Mouse (Mus musculus) kidney, postnatal 0 days (tissue): Measurements from ENCODE around the gene Scn2b. TPM values are rescaled to one million over a fixed set of nuclear protein-coding genes. Genes with fewer than 3 reads are reported as not detected.
A peak's percentile ranks its signal among the peaks of the same experiment; 100 is the strongest.

Source experiments
- ATAC-seq: fragments of 200-750 bp; cut with Nextera tagmentation; replicated peaks from 2 replicates; pipeline ENCODE4 v1.8.0; 2017; ENCODE audit warnings: low read depth, moderate number of reproducible peaks, moderate TSS enrichment, moderate library complexity; ENCODE audit not compliant: low FRiP score
- DNase-seq: peaks from one replicate; pipeline ENCODE4 v3.0.0-alpha.2; 2016; ENCODE audit warnings: low spot score
- H3K27ac ChIP-seq: fragments of 300-500 bp; sonication (generic); 2 replicates; pipeline ENCODE4 v1.5.1; 2014; ENCODE audit warnings: mild to moderate bottlenecking
- H3K27me3 ChIP-seq: fragments of 300-500 bp; sonication (generic); 2 replicates; pipeline ENCODE4 v1.6.1; 2014; ENCODE audit warnings: low read length, mixed read lengths; ENCODE audit not compliant: insufficient read depth
- H3K36me3 ChIP-seq: fragments of 300-500 bp; sonication (generic); 2 replicates; pipeline ENCODE4 v1.6.1; 2014; ENCODE audit warnings: low read length, mixed read lengths; ENCODE audit not compliant: insufficient read depth
- H3K4me1 ChIP-seq: fragments of 300-500 bp; sonication (generic); replicated peaks from 2 replicates; pipeline ENCODE4 v1.6.1; 2014; ENCODE audit warnings: antibody characterized with exemption, low read length, mixed read lengths; ENCODE audit not compliant: insufficient read depth
- H3K4me2 ChIP-seq: fragments of 300-500 bp; sonication (generic); 2 replicates; pipeline ENCODE4 v1.6.1; 2014; ENCODE audit warnings: mild to moderate bottlenecking, low read length, moderate library complexity, mixed read lengths
- H3K4me3 ChIP-seq: fragments of 300-500 bp; sonication (generic); replicated peaks from 2 replicates; pipeline ENCODE4 v1.5.1; 2014; ENCODE audit warnings: low read depth, low read length
- H3K9ac ChIP-seq: fragments of 300-500 bp; sonication (generic); 2 replicates; pipeline ENCODE4 v1.6.1; 2014; ENCODE audit warnings: low read depth, low read length
- H3K9me3 ChIP-seq: fragments of 300-500 bp; sonication (generic); replicated peaks from 2 replicates; pipeline ENCODE4 v1.6.1; 2016; ENCODE audit warnings: low read length, inconsistent platforms, mixed read lengths
- CTCF ChIP-seq: IDR thresholded peaks from 2 replicates; pipeline ENCODE4 v1.5.1; 2016; ENCODE audit warnings: antibody characterized with exemption, low read depth, mild to moderate bottlenecking, moderate library complexity
- WGBS: fragments of 180-500 bp; shearing (Covaris S2); extraction: QIAGEN DNeasy Blood & Tissue Kit; methylation state at CpG from one replicate; pipeline ENCODE4 v1.1.7; 2014; 5-methylcytosine and 5-hydroxymethylcytosine counted together
- polyA plus RNA-seq: library from polyadenylated mRNA; unstranded; fragments of >200 nt; fragmentation: Nextera tagmentation; extraction: Ambion mirVana; gene quantifications from 2 replicates; pipeline ENCODE4 v1.2.1, GENCODE M21; 2015

Scn2b gene
- polyA plus RNA-seq, 1 experiment from 2014 or later = 2.4 TPM

GRCm38 (mm10) chr9:45085741-45086690 is 31.6 kb upstream of the Scn2b start:
- WGBS = 82% methylated on average over 12 of the region's 12 CpGs
- TF ChIP-seq CTCF = no peak
- Histone ChIP-seq H3K36me3 (no peaks in the 10 kb centered on the region), H3K27me3 (no peaks in the 10 kb centered on the region), H3K4me2 (no peak overlapping the region), H3K4me3 (no peak overlapping the region), H3K9ac (no peak overlapping the region), H3K9me3 (no peaks in the 10 kb centered on the region), H3K4me1 (no peaks in the 10 kb centered on the region), H3K27ac (no peak overlapping the region)
- DNase-seq = no peak
- no peak for ATAC-seq

DNA sequence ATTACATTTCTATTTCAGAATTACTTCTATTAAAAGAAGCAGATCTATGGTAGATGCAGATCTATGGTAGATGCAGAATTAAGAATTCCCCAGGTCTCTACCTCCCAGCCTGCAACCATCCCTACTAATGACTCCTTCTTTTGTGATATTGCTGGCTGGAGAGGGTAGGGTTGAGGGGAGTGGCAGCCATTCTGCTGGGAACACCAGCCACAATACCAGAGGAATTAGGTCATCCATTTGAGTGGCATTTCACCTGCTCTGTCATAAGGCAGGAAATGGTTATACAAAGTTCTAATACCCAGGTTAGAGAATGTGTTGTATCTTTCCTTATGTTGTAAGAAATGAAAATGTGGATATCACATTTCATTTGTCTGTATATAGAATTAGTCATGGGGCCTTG is 29.5 kb upstream of the Scn2b start:
- no peak for TF ChIP-seq CTCF
- H3K4me1 ChIP-seq = no peaks in the 10 kb centered on the region
- H3K27ac ChIP-seq = no peak overlapping the region
- no peak overlapping the region for H3K9ac ChIP-seq
- H3K27me3 ChIP-seq = no peaks in the 10 kb centered on the region
- no peak overlapping the region for H3K4me2 ChIP-seq
- H3K9me3 ChIP-seq = no peaks in the 10 kb centered on the region
- H3K36me3 ChIP-seq = no peaks in the 10 kb centered on the region
- ATAC-seq (no peak), DNase-seq (no peak)
- no peak overlapping the region for H3K4me3 ChIP-seq

DNA sequence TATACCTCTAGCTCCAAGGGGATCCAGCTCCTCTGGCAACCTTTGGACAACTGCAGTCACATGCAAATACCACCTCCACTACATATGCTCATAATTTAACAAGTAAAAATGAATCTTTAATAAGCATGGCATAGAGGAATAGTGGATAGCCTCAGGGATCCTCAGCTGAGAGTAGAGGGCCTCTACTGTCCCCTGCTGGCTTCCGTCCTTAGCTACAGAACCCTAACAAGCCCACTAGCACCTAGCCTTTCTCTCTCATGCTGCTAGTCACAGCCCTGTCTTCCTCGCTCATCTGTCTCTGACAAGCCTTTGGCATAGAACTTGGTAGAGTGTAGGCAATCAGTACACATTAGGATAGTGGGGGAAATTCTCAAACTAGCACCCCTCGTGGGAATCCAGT is 26.8 kb upstream of the Scn2b start:
- no peak overlapping the region for H3K27ac ChIP-seq
- H3K4me2 ChIP-seq = no peak overlapping the region
- ATAC-seq = no peak
- H3K9ac ChIP-seq = no peak overlapping the region
- no peaks in the 10 kb centered on the region for H3K27me3 ChIP-seq
- 62% methylated on average over 3 of the region's 3 CpGs for WGBS
- DNase-seq = no peak
- no peak overlapping the region for H3K4me3 ChIP-seq
- TF ChIP-seq CTCF = peak; percentile 43; the same call in 1 of the 2 replicates
- H3K36me3 ChIP-seq = no peaks in the 10 kb centered on the region
- no peaks in the 10 kb centered on the region for H3K4me1 ChIP-seq
- no peaks in the 10 kb centered on the region for H3K9me3 ChIP-seq

GRCm38 (mm10) chr9:45092641-45093040 is 24.9 kb upstream of the Scn2b start:
- Histone ChIP-seq H3K9me3 (no peaks in the 10 kb centered on the region), H3K36me3 (no peaks in the 10 kb centered on the region), H3K4me3 (no peak overlapping the region), H3K27me3 (no peaks in the 10 kb centered on the region), H3K4me2 (no peak overlapping the region), H3K9ac (no peak overlapping the region), H3K4me1 (no peaks in the 10 kb centered on the region), H3K27ac (0 out of 2 replicates have a peak overlapping the region, but pooled peaks have one; percentile 4)
- DNase-seq (no peak), ATAC-seq (no peak)
- WGBS = 47% methylated on average over 4 of the region's 4 CpGs
- no peak for TF ChIP-seq CTCF

GRCm38 (mm10) chr9:45095149-45095937 is 22.2 kb upstream of the Scn2b start:
- Histone ChIP-seq H3K4me1 (no peaks in the 10 kb centered on the region), H3K27me3 (no peaks in the 10 kb centered on the region), H3K9ac (no peak overlapping the region), H3K9me3 (no peaks in the 10 kb centered on the region), H3K4me2 (no peak overlapping the region), H3K27ac (no peak overlapping the region), H3K4me3 (no peak overlapping the region), H3K36me3 (no peaks in the 10 kb centered on the region)
- DNase-seq = no peak
- 77% methylated on average over 6 of the region's 6 CpGs for WGBS
- TF ChIP-seq CTCF = no peak
- no peak for ATAC-seq

DNA sequence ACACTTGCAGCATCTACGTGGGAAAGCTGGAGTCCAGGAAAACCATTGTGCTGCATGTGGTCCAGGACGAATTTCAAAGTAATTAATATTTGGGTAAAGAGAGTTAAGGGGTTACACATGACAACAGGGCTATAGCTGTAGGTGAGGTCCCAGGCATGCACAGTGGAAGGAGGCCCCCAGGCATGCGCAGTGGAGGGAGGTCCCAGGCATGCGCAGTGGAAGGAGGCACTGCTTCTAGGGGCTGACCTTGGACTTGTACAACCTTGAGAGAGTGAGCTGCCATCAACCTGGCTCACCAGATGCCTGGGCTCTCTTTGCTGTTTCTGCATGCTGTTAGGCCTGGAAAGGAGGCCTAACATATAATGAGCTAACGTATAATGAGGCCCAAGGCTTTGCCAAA is 19.7 kb upstream of the Scn2b start:
- Histone ChIP-seq H3K36me3 (no peaks in the 10 kb centered on the region), H3K4me2 (no peak overlapping the region), H3K4me3 (no peak overlapping the region), H3K9ac (no peak overlapping the region), H3K27me3 (no peaks in the 10 kb centered on the region), H3K4me1 (no peaks in the 10 kb centered on the region), H3K9me3 (no peaks in the 10 kb centered on the region), H3K27ac (no peak overlapping the region)
- ATAC-seq = no peak
- WGBS = 79% methylated on average over 5 of the region's 5 CpGs
- no peak for TF ChIP-seq CTCF
- DNase-seq = no peak
